Mouse (Mus musculus): Measurements from ENCODE around the gene Gpbar1. TPM values are rescaled to one million over a fixed set of nuclear protein-coding genes. Genes with fewer than 3 reads are reported as not detected.
"Not testable (repeated sequence)": the region's sequence is repeated elsewhere in the genome, so short reads cannot be mapped to it uniquely, and the experiment has no call there.

Gpbar1 gene
- total RNA-seq, 2 experiments from 2014 or later, result not detected

- DNase-seq, result no peak
- intact Hi-C loops (cut with DNase I), result no loop called here
Measured at GRCm38 (mm10) chr1:74277041-74277440, 1.3 kb upstream of the Gpbar1 start.

- intact Hi-C loops (cut with DNase I), result no loop called here
Measured at GRCm38 (mm10) chr1:74277883-74278537, 340 bp upstream of the Gpbar1 start.

GRCm38 (mm10) chr1:74278988-74279387, 638 bp downstream of the Gpbar1 start:
- intact Hi-C loops (cut with DNase I), result no loop called here
- no peak for DNase-seq

More at GRCm38 (mm10) chr1:74277883-74278537, 340 bp upstream of the Gpbar1 start:
- no peak for DNase-seq

GRCm38 (mm10) chr1:74280591-74281325, 2.4 kb downstream of the Gpbar1 start:
- intact Hi-C loops (cut with DNase I), result loop anchor here (5.0 to 10.0 kb wide), 2 partner anchors 73 to 174 kb away; no protein-coding TSS in a partner anchor

GRCm38 (mm10) chr1:74281372-74281771, 3.0 kb downstream of the Gpbar1 start:
- intact Hi-C loops (cut with DNase I), result loop anchor here (5.0 to 10.0 kb wide), 2 partner anchors 74 to 173 kb away; no protein-coding TSS in a partner anchor

More at GRCm38 (mm10) chr1:74280591-74281325, 2.4 kb downstream of the Gpbar1 start:
- DNase-seq, result no peak

GRCm38 (mm10) chr1:74281886-74282285, 3.5 kb downstream of the Gpbar1 start:
- intact Hi-C loops (cut with DNase I), result loop anchor here (5.0 to 10.0 kb wide), 2 partner anchors 75 to 173 kb away; no protein-coding TSS in a partner anchor
- DNase-seq, result no peak

More at GRCm38 (mm10) chr1:74281372-74281771, 3.0 kb downstream of the Gpbar1 start:
- no peak for DNase-seq

GRCm38 (mm10) chr1:74282896-74283625, 4.7 kb downstream of the Gpbar1 start:
- intact Hi-C loops (cut with DNase I), result loop anchor here (5.0 to 10.0 kb wide), 2 partner anchors 76 to 172 kb away; no protein-coding TSS in a partner anchor

GRCm38 (mm10) chr1:74283686-74284463, 5.5 kb downstream of the Gpbar1 start:
- intact Hi-C loops (cut with DNase I), result loop anchor here (2.0 to 10.0 kb wide), 3 partner anchors 47 to 171 kb away; partner anchors contain the start of gene Arpc2
- peak in 1 of 2 experiments; percentile 35 for DNase-seq

More at GRCm38 (mm10) chr1:74282896-74283625, 4.7 kb downstream of the Gpbar1 start:
- no peak for DNase-seq

- intact Hi-C loops (cut with DNase I), result loop anchor here (2.0 to 10.0 kb wide), 3 partner anchors 48 to 170 kb away; partner anchors contain the start of gene Arpc2
- peak; percentile 99 for DNase-seq
Measured at GRCm38 (mm10) chr1:74284543-74285160, 6.3 kb downstream of the Gpbar1 start, which contains the start of the genes Aamp and Pnkd. TSS of gene Aamp (minus strand) at chr1:74284738. TSS of gene Pnkd (plus strand) at chr1:74284930.

GRCm38 (mm10) chr1:74285212-74286010, 7.1 kb downstream of the Gpbar1 start:
- no peak for DNase-seq
- intact Hi-C loops (cut with DNase I), result loop anchor here (2.0 to 10.0 kb wide), 2 partner anchors 49 to 169 kb away; partner anchors contain the start of gene Arpc2

- not testable (repeated sequence) for DNase-seq
Measured at GRCm38 (mm10) chr1:74286869-74287607, 8.7 kb downstream of the Gpbar1 start.

GRCm38 (mm10) chr1:74288327-74288726, 10.0 kb downstream of the Gpbar1 start:
- intact Hi-C loops (cut with DNase I), result loop anchor here (10.0 kb wide), 1 partner anchor 166 kb away; no protein-coding TSS in a partner anchor
- no peak for DNase-seq

More at GRCm38 (mm10) chr1:74286869-74287607, 8.7 kb downstream of the Gpbar1 start:
- intact Hi-C loops (cut with DNase I), result loop anchor here (10.0 kb wide), 1 partner anchor 168 kb away; no protein-coding TSS in a partner anchor

GRCm38 (mm10) chr1:74289248-74289647, 10.9 kb downstream of the Gpbar1 start:
- DNase-seq, result no peak
- intact Hi-C loops (cut with DNase I), result loop anchor here (10.0 kb wide), 1 partner anchor 166 kb away; no protein-coding TSS in a partner anchor

- no peak for DNase-seq
- intact Hi-C loops (cut with DNase I), result loop anchor here (10.0 kb wide), 1 partner anchor 165 kb away; no protein-coding TSS in a partner anchor
Measured at GRCm38 (mm10) chr1:74289740-74290139, 11.4 kb downstream of the Gpbar1 start.

GRCm38 (mm10) chr1:74290141-74290540, 11.8 kb downstream of the Gpbar1 start:
- intact Hi-C loops (cut with DNase I), result no loop called here
- DNase-seq, result no peak

GRCm38 (mm10) chr1:74292331-74293020, 14.1 kb downstream of the Gpbar1 start:
- DNase-seq, result no peak
- intact Hi-C loops (cut with DNase I), result no loop called here
